Mouse (Mus musculus) megakaryocyte, embryonic 14.5 days (primary cell): Measurements from ENCODE around the gene 4933427D14Rik. TPM values are rescaled to one million over a fixed set of nuclear protein-coding genes. Genes with fewer than 3 reads are reported as not detected.

Source experiments
- H3K27me3 ChIP-seq: replicated peaks from 2 replicates; pipeline ENCODE3; 2012; ENCODE audit warnings: inconsistent platforms
- H3K36me3 ChIP-seq: replicated peaks from 2 replicates; pipeline ENCODE3; 2012; ENCODE audit warnings: low read length, inconsistent platforms, mixed read lengths
- H3K4me1 ChIP-seq: 2 replicates; pipeline ENCODE4 v1.6.1; 2012; ENCODE audit warnings: inconsistent platforms
- H3K4me3 ChIP-seq: replicated peaks from 2 replicates; pipeline ENCODE3; 2012; ENCODE audit warnings: moderate library complexity, mild to moderate bottlenecking, inconsistent platforms
- H3K9me3 ChIP-seq: 2 replicates; pipeline ENCODE4 v1.6.1; 2012; ENCODE audit warnings: inconsistent platforms
- FLI1 ChIP-seq: IDR thresholded peaks from 2 replicates; pipeline ENCODE4 v1.6.1; 2012; ENCODE audit warnings: low read length, inconsistent platforms, mixed read lengths
- GATA1 ChIP-seq: IDR thresholded peaks from 3 replicates; pipeline ENCODE4 v1.6.1; 2012; ENCODE audit warnings: mixed read lengths, low read length, inconsistent platforms, borderline replicate concordance
- polyA plus RNA-seq: library from polyadenylated mRNA; stranded (reverse); fragments of >175 nt; gene quantifications from 2 replicates; pipeline ENCODE4 v1.2.3, GENCODE M21; 2012; ENCODE audit warnings: low replicate concordance; ENCODE audit not compliant: insufficient read depth

The 4933427D14Rik gene
- polyA plus RNA-seq, 1 experiment: 1.2 TPM

GRCm38 (mm10) chr11:72131697-72132096 lies 75.6 kb downstream of the 4933427D14Rik start:
- TF ChIP-seq GATA1: no peak
- TF ChIP-seq FLI1: no peak
- peaks cover 5% of the 10 kb centered on the region for H3K4me1 ChIP-seq
- H3K36me3 ChIP-seq: no peaks in the 10 kb centered on the region
- H3K4me3 ChIP-seq: no peak overlapping the region
- peaks cover 89% of the 10 kb centered on the region for H3K27me3 ChIP-seq
- H3K9me3 ChIP-seq: no peaks in the 10 kb centered on the region

- no peaks in the 10 kb centered on the region for H3K9me3 ChIP-seq
- H3K4me3 ChIP-seq: no peak overlapping the region
- TF ChIP-seq GATA1: no peak
- no peak for TF ChIP-seq FLI1
- no peaks in the 10 kb centered on the region for H3K36me3 ChIP-seq
- peaks cover 5% of the 10 kb centered on the region for H3K4me1 ChIP-seq
- H3K27me3 ChIP-seq: peaks cover 89% of the 10 kb centered on the region
Measured at GRCm38 (mm10) chr11:72130905-72131304, 76.4 kb downstream of the 4933427D14Rik start.

- TF ChIP-seq GATA1: no peak
- TF ChIP-seq FLI1: no peak
- peaks cover 4% of the 10 kb centered on the region for H3K4me1 ChIP-seq
- no peaks in the 10 kb centered on the region for H3K9me3 ChIP-seq
- no peaks in the 10 kb centered on the region for H3K36me3 ChIP-seq
- H3K4me3 ChIP-seq: no peak overlapping the region
- H3K27me3 ChIP-seq: peaks cover 88% of the 10 kb centered on the region
Measured at GRCm38 (mm10) chr11:72130472-72130871, 76.8 kb downstream of the 4933427D14Rik start.

GRCm38 (mm10) chr11:72130021-72130420 lies 77.2 kb downstream of the 4933427D14Rik start:
- no peaks in the 10 kb centered on the region for H3K9me3 ChIP-seq
- no peaks in the 10 kb centered on the region; the same call in 1 of the 2 replicates for H3K4me1 ChIP-seq
- TF ChIP-seq GATA1 (no peak), FLI1 (no peak)
- H3K4me3 ChIP-seq: no peak overlapping the region
- peaks cover 85% of the 10 kb centered on the region for H3K27me3 ChIP-seq
- H3K36me3 ChIP-seq: no peaks in the 10 kb centered on the region

- no peaks in the 10 kb centered on the region for H3K4me1 ChIP-seq
- H3K4me3 ChIP-seq: no peak overlapping the region
- H3K36me3 ChIP-seq: no peaks in the 10 kb centered on the region
- peaks cover 77% of the 10 kb centered on the region for H3K27me3 ChIP-seq
- no peaks in the 10 kb centered on the region for H3K9me3 ChIP-seq
- TF ChIP-seq GATA1 (no peak), FLI1 (no peak)
Measured at GRCm38 (mm10) chr11:72129032-72129894, 78.0 kb downstream of the 4933427D14Rik start.

GRCm38 (mm10) chr11:72127450-72128189 lies 79.6 kb downstream of the 4933427D14Rik start:
- no peaks in the 10 kb centered on the region for H3K36me3 ChIP-seq
- TF ChIP-seq GATA1: no peak
- no peak overlapping the region for H3K4me3 ChIP-seq
- no peaks in the 10 kb centered on the region for H3K4me1 ChIP-seq
- peaks cover 69% of the 10 kb centered on the region for H3K27me3 ChIP-seq
- H3K9me3 ChIP-seq: no peaks in the 10 kb centered on the region

- no peak for TF ChIP-seq FLI1
- no peak for TF ChIP-seq GATA1
- Histone ChIP-seq H3K4me1 (no peaks in the 10 kb centered on the region), H3K27me3 (peaks cover 55% of the 10 kb centered on the region), H3K4me3 (no peak overlapping the region), H3K36me3 (no peaks in the 10 kb centered on the region), H3K9me3 (no peaks in the 10 kb centered on the region)
Measured at GRCm38 (mm10) chr11:72125781-72126180, 81.5 kb downstream of the 4933427D14Rik start.

GRCm38 (mm10) chr11:72123531-72123930 lies 83.7 kb downstream of the 4933427D14Rik start:
- no peaks in the 10 kb centered on the region for H3K9me3 ChIP-seq
- no peak for TF ChIP-seq FLI1
- no peak for TF ChIP-seq GATA1
- H3K4me3 ChIP-seq: no peak overlapping the region
- H3K27me3 ChIP-seq: peaks cover 44% of the 10 kb centered on the region
- H3K4me1 ChIP-seq: no peaks in the 10 kb centered on the region
- no peaks in the 10 kb centered on the region for H3K36me3 ChIP-seq

GRCm38 (mm10) chr11:72120354-72120753 lies 86.9 kb downstream of the 4933427D14Rik start:
- no peak overlapping the region for H3K4me3 ChIP-seq
- no peaks in the 10 kb centered on the region for H3K9me3 ChIP-seq
- TF ChIP-seq FLI1 (no peak), GATA1 (no peak)
- H3K4me1 ChIP-seq: no peaks in the 10 kb centered on the region
- no peaks in the 10 kb centered on the region for H3K36me3 ChIP-seq
- H3K27me3 ChIP-seq: peaks cover 37% of the 10 kb centered on the region

GRCm38 (mm10) chr11:72118630-72119029 lies 88.6 kb downstream of the 4933427D14Rik start:
- peaks cover 32% of the 10 kb centered on the region for H3K27me3 ChIP-seq
- no peak overlapping the region for H3K4me3 ChIP-seq
- TF ChIP-seq GATA1 (no peak), FLI1 (no peak)
- H3K9me3 ChIP-seq: no peaks in the 10 kb centered on the region
- H3K4me1 ChIP-seq: no peaks in the 10 kb centered on the region
- H3K36me3 ChIP-seq: no peaks in the 10 kb centered on the region

- Histone ChIP-seq H3K4me1 (no peaks in the 10 kb centered on the region), H3K36me3 (no peaks in the 10 kb centered on the region), H3K4me3 (no peak overlapping the region), H3K9me3 (no peaks in the 10 kb centered on the region), H3K27me3 (peaks cover 21% of the 10 kb centered on the region)
- TF ChIP-seq FLI1: no peak
- TF ChIP-seq GATA1: no peak
Measured at GRCm38 (mm10) chr11:72113296-72113695, 94.0 kb downstream of the 4933427D14Rik start.
